Mouse (Mus musculus) heart, postnatal 0 days (tissue): ENCODE measurements around the gene Palld.

Source experiments
- CTCF ChIP-seq: IDR thresholded peaks from 2 replicates; pipeline ENCODE4 v1.5.1; 2016; ENCODE audit warnings: antibody characterized with exemption, control low read depth, low read depth
- EP300 ChIP-seq: IDR thresholded peaks from 2 replicates; pipeline ENCODE4 v1.6.1; 2016; ENCODE audit warnings: antibody characterized with exemption, low read depth

GRCm38 (mm10) chr8:61937576-61937975 is 35.1 kb upstream of the Palld start:
- no peak for TF ChIP-seq CTCF
- no peak for TF ChIP-seq EP300
